Mouse (Mus musculus) neutrophil, adult 5-6 weeks (primary cell): ENCODE data around the gene Gm28845. TPM values are rescaled to one million over a fixed set of nuclear protein-coding genes. Genes with fewer than 3 reads are reported as not detected.
A peak's percentile ranks its signal among the peaks of the same experiment; 100 is the strongest.

Experiments used
- ATAC-seq: fragments of 151-379, 151-347 bp; 2 replicates; pipeline ENCODE4 v1.8.0; 2017; ENCODE audit warnings: mild to moderate bottlenecking, moderate TSS enrichment; ENCODE audit not compliant: insufficient number of reproducible peaks, poor library complexity, low FRiP score, severe bottlenecking; ENCODE audit errors: extremely low read depth
- total RNA-seq: library from RNA; stranded (forward); fragments of 200-1000 nt; gene quantifications from 2 replicates; pipeline ENCODE4 v1.2.3, GENCODE M21; 2017

Gm28845 gene
- not detected in 2 replicates for total RNA-seq

DNA sequence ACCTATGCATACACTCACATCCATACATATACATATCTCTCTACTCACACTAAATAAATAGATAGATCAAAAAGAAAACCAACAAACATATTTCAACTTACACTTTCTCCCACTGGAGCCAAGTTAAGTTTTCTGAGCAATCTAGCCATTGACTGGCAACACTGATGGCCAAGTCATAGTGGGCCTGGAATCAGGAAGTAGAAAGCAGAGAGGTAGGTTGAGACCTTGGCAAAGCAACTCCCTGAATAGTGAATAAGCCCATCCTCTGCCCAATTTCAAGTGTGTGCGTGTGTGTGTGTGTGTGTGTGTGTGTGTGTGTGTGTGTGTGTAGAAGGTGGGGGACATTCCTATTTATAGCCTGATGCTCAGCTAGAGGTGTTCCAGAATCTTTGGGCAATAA, at the start of gene Gm28845:
Gm28845 (minus strand) TSS at position 121 of the 400 bp plus-strand sequence.
- ATAC-seq: no peak

GRCm38 (mm10) chr1:65167496-65167895, 48.1 kb upstream of the Gm28845 start:
- no peak for ATAC-seq

DNA sequence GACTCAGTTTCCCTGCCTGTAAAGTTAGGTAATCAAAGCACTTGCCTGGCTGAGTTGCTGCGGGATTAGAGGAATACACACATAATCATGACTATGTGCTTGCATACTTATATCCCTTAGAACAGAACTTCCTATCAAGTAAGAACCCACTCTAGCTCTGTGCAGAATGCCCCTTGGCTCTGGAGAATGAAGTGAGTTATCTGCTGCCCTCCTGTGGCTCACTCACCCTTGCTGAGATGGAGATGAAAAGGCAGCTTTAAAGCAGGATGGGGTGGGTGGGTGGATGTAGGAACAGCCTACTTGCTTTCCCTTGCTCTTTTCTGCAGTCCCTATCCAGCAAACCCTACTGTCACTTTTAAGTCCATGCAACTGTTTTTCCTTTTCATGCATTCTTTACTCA, 42.9 kb upstream of the Gm28845 start:
- no peak for ATAC-seq

- no peak for ATAC-seq
These were observed 36.8 kb upstream of the Gm28845 start for GRCm38 (mm10) chr1:65156111-65156510.

DNA sequence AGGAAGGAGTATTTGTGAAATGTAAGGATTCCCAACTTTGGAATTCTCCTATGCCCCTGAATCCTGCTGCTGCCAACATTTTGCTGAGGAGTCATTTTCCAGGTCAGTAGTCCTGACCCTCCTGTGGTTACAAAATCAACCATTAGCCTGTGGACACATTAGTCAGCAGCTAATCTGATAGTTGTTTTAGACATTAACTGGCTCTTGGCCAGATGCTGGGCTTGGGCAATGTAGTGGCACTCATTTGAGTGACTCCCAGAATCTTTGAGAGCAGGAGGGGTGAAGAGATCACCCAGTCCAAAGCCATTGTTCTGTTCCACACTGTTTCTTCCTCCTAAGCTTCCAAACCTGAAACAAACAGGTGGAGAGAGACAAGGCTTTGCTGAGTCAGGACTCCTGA, 35.5 kb upstream of the Gm28845 start:
- no peak for ATAC-seq

DNA sequence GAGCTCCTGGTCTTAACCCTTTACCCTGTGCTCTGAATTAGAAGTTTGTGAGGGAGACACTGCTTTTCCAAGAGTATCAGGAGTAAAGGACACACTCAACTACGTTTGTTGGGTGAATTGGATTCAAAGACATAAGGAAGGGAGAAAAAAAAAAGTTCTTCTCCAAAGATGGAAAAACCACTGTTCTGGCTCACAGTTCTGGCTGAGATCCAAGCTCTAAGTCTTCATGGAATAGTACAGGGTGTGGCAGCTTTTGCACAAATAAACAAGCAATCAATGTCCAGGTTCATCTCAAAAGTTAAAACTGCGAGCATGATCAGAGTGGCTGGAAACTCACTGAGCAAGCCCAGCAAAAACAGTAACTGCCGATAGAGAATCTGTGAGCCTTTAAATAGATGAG, 28.6 kb upstream of the Gm28845 start:
- no peak for ATAC-seq

DNA sequence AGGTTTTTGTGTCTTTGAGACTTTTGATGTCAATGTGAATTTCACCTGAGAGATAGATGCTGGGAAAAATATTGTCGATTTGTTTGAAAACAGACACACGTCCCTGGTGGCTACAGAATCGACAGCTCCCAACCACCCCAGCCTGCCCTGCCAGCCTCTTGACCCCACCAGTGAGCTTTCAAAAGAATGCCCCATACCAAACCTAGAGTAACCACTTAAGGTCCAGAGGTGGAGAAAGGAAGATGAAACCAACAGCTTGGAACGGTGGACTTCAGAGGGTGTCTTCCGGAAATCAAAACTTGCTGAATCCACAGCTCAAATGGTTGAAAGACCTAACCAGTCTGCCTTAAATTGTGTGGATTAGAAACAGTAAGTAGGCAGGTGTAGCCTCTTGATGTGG, 28.0 kb upstream of the Gm28845 start:
- ATAC-seq: no peak

DNA sequence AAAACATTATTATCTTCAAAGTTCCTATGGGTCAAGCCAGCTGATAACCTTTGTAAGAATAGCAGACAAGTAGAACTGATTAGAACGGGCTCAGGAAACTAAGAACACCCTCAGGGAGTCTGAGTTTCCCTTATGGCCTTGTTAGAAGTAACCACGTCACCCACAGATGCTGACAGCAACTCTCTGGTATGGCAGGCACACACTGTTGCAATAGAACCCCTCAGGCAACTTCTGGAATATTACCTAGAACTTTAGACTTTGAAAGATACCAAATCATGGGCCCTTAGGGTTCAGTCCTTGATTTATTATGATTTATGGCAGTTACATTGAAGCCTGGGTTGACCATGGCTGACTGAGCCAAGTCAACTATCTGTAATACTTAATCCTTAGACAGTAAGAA, 27.2 kb upstream of the Gm28845 start:
- ATAC-seq: no peak

GRCm38 (mm10) chr1:65144783-65145182, 25.4 kb upstream of the Gm28845 start:
- no peak for ATAC-seq

DNA sequence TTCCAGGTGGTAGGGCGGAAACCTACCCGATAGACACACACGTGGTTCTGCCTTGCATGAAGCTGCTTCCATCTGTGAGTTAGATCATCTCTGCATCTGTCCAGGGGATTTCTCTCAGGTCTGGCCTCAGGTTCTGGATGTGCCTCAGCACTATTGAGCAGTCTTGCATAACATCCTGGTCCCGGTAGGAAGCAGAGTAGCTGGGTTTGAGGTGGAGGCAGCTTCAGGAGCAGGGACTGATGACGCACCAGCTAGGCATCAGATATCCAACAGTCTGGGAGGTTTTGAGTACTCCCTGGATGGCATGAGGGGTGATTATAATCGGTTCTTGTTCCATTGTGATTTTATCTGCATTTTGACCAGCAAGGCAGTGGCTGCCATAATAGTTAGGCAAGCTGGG, 18.2 kb upstream of the Gm28845 start:
- no peak for ATAC-seq

DNA sequence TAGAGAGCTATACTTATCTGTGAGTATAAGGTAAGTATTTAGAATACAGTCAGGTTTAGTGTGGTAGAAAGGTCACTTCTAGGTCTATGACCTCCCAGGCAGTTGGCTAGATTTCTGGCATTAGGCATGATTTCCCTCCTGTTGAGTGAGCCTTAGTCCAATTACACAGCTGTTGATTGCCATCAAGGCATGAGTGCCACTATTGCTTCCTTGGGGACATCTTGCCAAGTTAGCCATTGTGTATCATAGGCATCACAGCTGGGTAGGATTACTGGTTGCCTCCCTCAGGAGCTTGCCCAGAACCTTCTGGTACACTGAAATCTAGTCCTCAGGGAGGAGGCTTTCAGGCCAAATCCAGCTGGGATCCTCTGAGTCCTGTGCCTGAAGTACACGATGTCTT, 13.5 kb upstream of the Gm28845 start:
- ATAC-seq: no peak

DNA sequence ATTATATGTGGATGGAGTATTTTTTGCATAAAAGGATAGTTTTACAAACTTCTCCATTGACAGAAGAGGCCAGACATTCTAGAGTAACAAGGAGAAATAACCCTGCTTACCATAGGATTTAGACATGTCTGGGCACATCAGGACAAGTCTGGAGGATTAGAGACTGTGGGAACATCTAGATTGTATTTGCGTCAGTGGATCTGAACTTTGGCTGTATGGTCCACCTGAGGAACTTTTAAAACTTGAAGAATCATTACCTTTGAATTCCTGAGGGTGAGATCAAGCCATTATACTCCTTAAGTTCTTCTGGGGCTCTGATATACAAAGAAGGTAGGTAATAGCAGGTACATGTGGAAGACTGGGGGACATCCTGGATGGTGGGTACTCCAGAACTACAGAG, 12.3 kb upstream of the Gm28845 start:
- no peak for ATAC-seq

GRCm38 (mm10) chr1:65130226-65130625, 10.9 kb upstream of the Gm28845 start:
- ATAC-seq: no peak

DNA sequence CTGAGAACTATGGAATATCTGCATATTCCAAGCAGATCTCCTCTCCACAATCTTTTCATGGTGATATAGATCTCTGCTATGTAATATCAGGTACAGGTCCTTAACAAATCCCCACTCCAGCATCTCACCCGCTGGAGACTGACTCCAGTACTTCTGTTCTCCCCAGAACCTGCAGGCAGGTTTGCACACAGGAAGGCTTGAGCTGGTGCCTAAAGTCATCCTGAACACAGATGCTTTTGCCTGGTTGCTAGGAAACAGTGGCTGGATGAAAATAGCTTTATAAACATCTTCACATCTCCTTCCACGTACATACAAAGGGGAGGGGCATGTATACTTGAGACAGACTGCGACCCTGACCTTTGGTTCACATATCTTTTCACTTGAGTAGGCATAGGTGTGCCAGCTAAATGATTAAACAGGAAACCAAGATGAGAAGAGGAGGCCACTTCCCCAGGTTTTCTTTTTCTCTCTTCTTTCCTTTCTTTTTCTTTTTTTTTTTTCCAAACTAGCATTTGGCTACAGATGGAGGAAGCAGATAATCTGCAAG, 10.3 kb upstream of the Gm28845 start:
- no peak for ATAC-seq

DNA sequence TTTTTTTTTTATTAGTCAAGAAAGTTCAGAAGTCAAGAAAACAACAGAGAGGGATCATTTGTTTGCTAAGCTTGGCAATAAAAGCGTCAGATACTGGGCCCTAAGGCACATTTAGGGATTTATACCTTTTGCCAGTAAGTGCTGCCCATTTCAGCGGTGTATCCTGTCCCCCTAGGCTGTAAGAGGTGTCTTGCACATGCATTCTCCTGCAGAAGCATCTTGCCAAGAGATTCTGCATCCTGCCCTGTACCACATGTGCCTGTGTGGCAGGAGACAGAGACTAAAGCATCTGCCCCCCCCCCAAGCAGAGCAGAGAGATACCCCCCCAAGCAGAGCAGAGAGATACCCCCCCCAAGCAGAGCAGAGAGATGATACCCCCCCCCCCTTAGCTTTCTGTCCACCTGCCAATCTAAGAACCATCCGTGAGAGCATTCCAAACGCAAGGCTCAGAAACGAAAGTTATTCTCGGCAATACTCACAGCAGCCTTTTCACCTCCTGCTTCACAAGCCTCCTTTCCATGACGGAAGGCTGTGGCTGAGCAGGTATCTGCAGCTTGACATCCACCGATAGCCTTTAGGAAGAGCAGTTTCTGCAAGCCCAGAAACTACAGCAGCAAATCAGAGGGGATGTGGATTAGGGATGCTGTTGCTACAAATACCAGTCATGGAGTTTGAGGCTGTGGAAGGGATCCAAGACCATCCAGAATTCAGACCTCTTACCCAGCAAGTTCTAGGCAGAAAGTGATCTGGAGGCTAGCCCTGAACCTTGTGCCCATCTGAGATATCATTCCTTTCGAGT, 3.4 kb upstream of the Gm28845 start, which contains the start of gene D630023F18Rik:
D630023F18Rik (minus strand) TSS at position 641 of the 799 bp plus-strand sequence.
- ATAC-seq: no peak

DNA sequence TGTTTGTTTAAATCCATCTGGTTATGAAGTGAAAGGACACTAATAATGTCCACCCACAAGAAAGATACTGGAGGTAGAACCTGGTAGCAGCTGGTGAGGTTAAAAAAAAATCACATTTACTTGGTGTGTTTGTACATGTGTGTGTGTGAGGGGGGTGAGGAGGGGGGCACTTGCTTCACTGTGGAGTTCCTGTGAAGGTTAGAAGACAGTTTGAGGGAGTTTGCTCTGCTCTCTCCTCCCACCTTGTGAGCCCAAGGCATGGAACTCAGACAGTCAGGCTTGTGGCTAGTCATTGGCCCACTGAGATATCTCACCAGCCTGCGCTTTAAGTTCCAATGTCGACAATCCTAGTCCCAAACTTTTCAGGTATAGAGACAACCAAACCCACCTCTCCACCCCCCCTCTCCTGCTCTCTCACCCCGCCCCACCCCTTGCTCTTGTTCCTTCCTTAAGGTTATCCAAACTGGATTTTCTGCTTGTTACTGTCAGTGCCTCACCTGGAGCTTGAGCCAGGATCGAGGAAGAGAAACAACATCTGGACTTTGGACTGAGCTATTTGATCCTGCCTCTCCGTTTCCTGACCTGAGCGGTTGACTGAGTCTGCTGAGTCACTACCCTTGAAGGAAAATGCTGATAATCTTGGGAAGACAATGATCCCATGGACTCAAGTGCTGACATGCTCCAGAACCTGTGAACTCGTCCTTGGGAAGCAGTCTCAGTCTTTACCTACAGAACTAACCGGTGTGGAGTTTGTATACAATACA, 1.0 kb downstream of the Gm28845 start:
- no peak for ATAC-seq

DNA sequence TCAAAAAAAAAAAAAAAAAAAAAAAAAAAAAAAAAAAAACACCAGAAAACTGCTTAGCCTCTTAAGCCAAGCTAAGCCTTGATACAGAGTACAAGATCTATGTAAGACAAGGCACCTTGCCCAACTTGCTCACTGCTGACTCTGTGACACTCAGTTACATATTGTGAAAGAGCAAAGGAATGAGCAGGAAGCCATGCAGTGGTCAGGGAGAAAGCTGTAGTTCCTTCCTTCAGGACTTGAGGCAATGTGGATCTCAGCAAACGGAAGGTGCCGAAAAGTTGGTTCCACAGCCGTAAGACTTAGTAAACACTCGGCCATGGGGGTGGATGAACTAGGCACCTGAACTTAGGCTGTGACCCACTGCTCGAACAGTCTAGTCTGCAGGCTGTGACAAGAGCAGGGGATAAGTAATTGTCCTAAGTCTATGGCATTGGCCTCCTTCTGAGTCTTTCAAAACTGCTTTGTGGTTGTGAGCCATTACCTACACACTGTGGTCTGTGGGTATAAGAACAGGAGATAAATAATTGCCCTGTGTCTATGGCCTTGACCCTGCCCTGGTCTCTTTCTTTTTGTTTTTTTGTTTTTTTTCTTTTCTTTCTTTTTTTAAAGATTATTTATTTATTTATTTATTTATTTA, 5.7 kb downstream of the Gm28845 start:
- ATAC-seq: peak; percentile 54; the same call in 1 of the 2 replicates

DNA sequence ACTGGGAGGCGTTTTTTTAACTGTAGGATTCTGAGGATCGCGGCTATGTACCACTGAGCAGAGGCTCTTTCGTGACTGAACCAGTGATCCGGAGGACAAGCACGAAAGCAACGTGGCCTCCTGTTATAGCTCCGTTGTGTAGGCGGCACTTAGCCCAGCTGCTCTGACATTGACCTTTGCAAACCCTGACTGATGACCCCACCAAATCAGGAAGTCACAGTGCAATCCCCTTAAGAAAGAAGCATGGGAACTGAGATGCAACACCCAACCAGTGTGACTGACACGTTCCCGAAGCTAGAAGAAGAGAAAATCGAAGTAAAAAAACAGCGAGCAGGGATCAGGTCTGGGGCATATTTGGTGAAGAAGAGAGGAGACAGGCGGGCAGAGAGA, 6.6 kb downstream of the Gm28845 start:
- ATAC-seq: peak; percentile 40; the same call in 1 of the 2 replicates

DNA sequence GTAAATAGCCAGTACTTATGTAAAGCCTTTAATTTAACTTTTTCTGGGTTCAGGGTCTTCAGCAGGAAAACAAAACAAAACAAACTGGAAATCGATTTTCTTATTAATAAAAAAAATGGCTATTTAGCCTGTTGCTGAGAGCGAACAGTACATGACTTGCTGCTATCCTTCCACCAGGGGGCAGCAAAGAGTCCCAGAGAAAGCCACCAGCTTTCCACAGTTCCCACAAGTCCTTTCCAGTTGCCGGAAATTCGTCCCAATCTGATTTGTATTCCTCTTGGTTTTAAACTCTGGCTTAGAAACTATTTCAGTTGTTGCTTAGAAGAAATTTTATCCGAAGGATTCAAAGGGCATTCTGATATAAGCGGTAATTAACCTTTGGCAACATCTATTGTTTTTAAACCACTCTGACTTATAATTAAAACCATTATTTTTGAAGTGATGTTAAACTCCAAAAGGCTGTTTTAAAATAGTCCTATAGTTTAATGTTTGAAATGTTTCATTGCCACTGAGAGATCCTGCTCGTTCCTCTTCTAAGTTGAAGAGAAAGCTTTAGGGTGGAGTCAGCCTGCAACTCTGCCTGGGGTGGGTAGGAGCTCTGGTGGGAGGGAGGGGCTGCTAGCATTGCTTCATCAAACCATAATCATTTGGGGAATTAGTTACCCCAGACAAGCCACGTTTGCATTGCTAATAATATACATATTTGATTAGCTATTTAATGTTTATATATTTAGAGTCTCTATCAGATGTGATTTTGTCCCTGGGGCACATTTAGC, 7.1 kb downstream of the Gm28845 start:
- peak; percentile 51; the same call in 1 of the 2 replicates for ATAC-seq
